Mouse (Mus musculus) ovary, postnatal 10 days (tissue): ENCODE measurements around the gene Ndufb11.

Experiments
- DNase-seq: peaks from one replicate; pipeline ENCODE4 v3.0.0; 2022; ENCODE audit warnings: low spot score

Gene Ndufb11

DNA sequence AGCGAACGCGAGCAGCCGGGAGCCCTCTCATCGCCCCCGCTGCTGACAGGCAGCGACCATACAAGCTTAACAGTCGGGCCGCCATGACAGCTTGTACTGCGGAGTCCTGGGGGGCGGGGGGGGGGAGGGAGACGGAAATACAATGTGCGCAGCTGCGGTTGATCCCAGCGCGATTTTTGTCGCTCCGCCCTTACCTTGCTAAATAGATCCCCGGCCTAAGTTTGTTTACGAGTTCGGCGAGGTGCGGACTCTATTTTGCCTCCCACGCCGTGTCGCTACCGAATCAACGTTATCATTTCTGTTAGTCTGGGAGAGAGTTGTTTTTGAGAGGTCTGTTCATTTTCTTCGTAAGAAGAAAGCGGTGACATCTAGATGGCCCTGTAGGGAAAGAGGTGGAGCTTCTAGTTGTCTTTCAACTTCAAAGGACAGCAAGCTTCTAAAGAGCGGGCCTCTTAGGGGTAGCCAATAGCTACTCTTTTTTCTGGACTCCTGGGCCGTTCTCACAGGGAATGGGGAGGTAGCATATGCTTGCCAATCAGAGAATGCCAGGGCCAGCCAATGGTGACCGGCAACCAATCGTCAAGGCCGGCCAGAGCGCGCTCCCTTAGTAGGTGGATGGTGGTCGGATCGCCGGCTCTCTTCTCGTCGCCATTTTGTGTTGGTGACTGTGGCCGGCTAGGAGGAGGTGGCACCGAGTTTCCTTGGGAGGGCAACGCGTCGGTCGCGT lies at the start of gene Ndufb11, which contains the start of gene Rbm10:
Gene Ndufb11 (minus strand): TSS at position 444 of the 727 bp plus-strand sequence.
Gene Rbm10 (plus strand): TSS at position 328 of the 727 bp plus-strand sequence.
- peak; percentile 35 for DNase-seq

DNA sequence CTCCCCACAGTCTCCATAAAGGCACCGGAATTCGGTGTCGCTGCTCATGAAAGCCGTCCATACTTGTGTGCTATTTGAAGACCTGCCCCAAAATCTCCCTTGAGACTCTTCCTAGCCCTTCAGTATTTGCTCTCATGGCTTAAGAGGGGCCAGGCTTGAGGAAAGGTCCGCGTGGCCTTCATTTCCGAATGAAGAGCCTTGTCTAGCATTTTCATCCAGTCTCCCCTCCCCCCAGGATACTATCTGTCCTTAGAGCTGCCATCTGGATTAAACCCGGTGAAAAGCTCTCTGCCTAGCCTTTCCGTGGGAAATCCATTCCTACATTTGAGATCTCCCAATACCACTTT lies 46.0 kb upstream of the Ndufb11 start:
- DNase-seq = no peak

DNA sequence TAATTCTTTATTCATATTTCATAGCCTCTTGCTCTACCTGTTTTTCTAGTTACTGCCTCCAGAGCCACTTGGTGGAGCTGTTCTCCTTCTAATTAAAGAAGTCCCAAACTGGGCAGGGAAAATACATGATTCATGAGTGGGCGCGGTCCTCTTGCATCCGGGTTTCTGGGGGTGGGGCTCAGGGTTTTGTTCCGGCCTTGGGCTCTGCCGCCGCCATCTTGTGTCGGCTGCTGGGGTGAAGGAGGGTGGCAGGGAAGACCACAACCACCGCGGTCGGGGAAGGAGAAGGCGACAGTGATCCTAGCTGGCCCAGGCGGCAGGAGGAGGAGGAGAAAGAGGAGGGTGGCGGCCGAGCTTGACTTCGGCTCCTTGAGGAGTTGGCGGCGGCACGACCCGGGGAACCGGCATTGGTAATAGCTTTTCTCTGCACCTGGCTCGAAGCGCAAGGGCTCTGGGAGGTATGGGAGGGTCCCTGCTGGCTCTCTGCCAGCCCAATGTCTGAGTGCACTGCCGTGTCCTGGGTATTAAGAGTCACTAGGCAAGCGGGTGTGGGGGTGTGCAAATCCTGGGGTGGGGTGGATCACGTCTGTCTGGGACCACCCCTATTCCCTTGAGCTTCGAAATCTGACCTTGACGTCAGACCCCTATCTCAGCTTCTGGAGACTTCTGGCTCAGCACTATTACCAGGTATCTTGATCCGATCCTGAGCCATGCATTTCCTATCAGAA lies 45.5 kb upstream of the Ndufb11 start:
- DNase-seq = peak; percentile 41

DNA sequence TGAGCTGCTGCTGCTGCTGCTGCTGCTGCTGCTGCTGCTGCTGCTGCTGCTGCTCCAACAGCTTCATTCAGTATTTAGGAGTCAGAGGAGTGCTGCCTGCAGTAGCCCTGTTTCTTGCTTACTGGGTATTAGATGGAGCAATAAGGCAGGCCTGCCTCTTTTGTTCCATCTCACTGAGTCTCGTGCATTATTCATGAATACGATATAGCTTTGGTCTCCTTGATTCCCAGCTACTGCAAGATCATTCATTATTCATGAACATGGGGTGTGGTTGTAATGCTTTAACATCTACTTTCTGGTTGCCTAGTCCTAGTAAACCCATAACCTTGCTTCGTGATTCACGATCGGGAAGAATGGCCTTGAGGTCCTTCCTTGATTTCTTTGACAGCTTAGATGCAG lies 44.9 kb upstream of the Ndufb11 start:
- no peak for DNase-seq

DNA sequence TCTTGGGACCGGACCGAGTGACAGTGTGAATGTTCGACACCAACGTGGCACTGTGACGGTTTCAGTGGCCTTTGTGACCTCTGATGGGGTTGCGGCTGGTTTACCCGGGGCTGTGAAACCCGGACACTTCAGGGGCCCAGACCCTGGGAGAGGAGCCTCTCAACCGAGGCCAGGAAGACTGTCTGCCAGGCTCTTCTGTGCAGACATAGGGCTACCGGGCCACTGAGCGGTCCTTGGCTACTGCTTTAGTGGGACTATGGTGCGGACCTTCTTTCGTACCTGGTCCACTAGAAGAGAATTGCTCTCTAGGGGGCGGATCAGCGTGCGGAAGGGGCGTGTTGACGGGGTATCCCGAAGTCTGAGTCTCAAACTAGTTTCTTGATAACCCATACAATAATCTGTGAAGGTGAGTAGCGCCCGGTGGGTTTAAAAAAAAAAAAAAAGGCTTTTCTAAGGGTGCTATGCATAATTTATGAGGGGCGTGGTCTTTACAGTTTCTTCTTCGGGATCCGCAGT lies 41.5 kb upstream of the Ndufb11 start:
- no peak for DNase-seq

DNA sequence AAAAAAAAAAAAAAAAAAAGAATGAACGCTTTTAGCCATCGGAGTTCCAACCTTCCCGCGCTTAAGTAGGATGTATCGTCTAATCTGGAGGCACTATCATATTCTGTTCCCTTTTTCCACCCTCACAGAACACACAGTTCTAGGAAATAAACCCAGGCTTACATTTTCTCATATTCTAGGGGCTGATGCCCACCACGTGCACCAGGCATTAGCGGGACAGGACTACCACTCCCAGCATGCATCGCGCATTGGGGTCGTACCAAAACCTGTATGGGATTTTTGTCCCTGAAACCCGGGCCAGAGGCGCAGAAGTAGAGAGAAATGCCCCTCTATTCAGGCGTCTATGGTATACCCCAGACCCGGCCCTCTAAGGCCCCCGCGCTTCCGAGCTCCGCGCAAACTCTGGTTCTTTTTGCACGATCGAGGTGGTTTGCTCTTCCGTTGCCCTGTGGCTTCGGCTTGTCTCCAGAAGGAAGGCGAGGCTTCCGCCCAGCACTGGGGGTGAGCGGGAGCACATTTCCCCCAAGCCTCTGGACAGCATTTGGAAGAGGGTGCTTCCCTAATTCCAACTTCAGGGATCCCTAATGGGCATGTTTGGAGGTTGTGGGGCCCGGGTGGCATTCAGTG lies 40.7 kb upstream of the Ndufb11 start, which contains the start of gene Uba1:
Gene Uba1 (plus strand): TSS at position 301 of the 627 bp plus-strand sequence.
- DNase-seq = peak; percentile 29

DNA sequence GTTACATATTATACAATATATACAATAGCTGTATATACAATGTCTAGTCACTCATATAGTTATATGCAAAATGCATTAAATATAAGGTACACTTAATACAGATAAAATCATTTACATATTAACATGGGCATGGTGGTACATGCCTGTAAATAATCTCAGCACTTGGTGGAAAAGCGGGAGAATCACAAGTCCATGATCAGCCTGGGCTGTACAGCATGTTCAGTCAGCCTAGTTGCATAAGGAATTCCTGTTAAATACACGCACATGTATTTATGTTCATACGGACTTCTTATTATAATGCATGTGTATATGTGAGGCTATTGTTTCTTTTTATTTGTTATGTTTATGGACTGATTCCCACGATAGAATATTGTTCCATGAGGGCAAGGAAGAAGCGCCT lies 40.2 kb upstream of the Ndufb11 start:
- DNase-seq = no peak

DNA sequence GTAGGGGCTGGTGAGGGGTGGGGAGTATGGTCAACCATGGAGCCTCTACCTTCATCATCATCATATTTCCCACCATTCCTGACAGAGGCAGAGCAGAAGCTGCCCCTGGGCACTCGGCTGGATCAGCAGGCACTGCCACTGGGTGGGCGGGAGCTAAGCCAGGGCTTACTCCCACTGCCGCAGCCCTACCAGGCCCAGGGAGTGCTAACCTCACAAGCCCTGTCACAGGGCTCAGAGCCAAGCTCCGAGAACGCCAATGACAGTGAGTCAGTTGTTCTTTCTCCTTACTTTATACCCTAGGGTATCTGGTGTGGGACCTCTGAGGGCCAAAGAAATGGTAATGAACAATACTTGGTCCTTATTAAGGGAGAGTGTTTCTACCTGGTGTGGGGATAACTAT lies 27.4 kb upstream of the Ndufb11 start:
- no peak for DNase-seq

DNA sequence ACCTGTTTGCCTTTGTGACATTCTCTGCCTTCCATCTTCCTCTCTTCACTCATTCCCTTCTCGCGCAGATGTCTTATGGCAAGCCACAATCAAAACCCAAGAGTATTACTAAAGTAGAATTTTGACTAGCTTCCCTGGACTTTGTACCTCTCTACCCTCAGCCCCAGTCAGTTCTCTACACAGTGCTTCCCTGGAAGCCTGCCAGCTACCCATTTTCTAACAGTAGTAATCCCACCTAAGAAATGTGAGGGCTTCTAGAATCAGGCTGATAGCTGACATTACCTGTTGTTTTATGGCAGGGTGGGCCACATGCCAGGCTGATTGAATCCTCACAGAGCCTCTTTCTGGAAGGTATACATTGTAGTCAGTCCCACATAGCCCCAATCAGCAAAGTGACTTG lies 20.7 kb upstream of the Ndufb11 start:
- DNase-seq = no peak

DNA sequence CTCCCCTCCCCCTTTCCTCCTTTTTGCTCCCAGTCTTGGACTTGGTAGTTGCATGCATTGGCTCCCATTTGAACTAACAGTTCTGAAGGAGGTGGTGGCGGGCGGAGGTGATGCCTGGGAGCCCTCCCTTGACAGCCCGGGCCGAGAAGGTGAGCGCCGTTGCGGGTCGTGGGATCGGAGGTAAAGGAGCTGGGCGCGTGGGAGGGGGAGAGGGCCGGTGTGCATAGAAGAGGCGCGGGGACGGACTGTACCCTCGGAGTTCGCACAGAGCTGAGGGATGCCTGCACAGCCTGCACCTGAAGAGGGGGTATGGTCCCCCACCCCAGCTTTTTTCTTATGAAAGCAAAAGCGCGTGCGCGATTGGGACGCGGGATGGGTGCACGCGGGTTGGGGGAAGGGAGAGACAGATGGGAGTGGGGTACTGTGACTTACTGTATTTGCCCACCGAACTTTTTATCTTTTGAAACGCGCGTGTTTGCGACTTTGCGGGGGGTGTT lies 532 bp upstream of the Ndufb11 start:
- DNase-seq = no peak

DNA sequence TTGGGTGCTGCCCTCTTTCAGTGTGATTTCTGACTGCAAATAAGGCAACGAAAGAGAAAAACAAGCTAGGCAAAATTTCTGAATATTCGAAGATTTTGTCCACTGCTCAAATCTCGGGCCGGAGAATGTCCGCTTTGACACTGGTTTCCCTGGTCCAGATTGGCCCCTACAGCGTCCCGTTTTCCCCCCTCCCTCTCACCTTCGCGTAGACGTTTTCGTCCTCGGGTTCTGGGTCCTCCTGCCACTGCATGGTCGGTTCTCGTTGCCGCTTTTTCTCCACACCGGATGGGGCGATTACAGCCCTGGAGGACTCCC lies 601 bp downstream of the Ndufb11 start:
- DNase-seq = no peak

DNA sequence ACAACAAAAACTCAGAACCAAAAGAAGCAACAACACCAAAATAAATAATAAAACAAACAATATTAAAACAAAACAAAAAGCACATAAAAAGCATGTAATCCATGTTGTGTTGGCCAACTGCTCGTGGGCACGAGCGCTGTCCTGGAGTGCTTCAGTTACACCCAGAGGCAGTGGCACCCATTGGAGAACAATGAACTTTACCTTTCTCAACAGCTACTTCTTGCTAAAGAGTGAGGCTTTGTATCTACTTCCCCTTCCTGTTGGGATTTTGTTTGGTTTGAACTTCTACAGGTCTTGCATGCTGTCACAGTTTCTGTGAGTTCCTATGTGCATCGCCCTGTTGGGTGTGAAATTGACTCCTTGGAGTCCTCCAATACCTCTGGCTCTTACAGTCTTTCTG lies 8.9 kb downstream of the Ndufb11 start:
- no peak for DNase-seq

DNA sequence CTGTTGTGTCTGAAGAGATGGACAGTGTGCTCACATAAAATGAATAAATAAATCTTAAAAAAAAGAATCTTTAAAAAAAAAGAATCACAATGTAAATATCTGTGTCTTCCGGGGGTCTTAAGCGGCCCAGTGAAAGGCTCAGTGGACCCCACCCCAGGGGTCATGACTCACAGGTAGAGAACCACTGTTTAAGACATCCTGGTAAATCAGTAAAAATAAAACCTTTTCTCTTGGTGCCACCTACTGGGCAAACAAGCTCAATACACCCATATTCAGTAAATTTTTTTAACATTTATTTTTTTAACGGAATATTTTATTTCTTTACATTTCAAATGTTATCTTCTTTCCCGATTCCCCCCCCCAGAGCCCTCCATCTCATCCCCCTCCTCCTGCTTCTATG lies 29.5 kb downstream of the Ndufb11 start:
- DNase-seq = no peak

DNA sequence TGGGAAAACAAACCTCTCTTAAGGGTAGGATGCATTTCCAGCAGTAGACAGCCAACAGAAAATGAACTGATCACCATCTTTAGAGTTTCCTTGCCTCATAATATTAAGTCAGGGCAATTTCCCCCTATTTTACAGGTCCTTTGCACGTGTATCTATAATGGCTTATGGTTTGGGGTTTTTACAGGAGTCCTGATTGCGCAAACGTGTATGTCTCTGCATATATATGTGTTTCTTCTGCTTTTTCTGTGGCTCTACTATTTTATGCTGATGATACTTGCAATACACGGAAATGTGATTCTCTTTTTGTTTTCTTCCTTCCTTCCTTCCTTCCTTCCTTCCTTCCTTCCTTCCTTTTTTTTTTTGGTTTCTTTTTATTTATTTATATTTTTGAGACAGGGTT lies 43.5 kb downstream of the Ndufb11 start:
- DNase-seq = no peak

DNA sequence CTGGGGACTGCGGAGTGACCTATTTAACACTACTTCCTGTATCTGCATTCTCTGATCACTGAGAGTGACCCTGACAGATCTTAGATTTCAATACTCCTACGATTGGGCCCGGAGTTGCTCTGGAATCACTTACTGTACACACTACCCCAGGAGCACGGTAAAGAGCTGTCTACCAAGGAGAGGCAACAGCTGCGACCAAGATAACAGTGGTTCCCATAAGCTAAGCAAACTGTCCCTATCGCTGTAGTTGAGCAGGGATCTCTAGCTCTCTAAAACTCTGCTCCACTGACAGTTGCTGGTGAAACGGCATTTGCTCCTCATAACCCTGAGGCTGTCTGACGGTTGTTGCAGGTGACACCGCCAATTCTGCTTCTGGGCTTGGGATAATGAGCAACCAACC lies 44.7 kb downstream of the Ndufb11 start:
- no peak for DNase-seq

DNA sequence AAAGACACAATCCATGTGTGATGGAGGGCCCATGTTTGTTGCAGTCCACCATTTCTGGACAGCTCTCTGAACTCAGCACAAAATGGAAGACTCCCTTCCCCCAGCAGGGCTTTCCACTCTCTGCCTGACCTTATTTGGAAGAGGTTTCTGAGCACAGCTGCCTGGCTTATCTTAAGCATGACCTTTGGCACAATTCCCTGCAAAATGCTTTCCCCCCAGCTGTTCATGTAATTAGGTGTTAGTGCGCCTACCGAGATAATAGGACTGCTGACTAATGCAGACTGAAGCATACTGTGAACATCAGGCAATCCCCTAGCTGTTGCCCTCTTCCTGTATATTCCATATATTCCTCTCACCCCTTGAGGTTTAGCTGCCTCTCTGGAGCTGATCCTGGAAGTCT lies 46.4 kb downstream of the Ndufb11 start:
- no peak for DNase-seq
